Mouse (Mus musculus) brain, embryonic 14.5 days (tissue): ENCODE data around the gene Gng7.

Experiments
- CTCF ChIP-seq: fragments of 200-500 bp; IDR thresholded peaks from 2 replicates; pipeline ENCODE4 v1.5.1; 2012; ENCODE audit warnings: inconsistent platforms, mild to moderate bottlenecking, moderate library complexity, borderline replicate concordance; ENCODE audit not compliant: insufficient read depth, insufficient read length; ENCODE audit errors: extremely low read depth
- POLR2A ChIP-seq: fragments of 200-500 bp; IDR thresholded peaks from 2 replicates; pipeline ENCODE4 v1.6.1; 2012; ENCODE audit warnings: mild to moderate bottlenecking, inconsistent platforms, borderline replicate concordance; ENCODE audit not compliant: poor library complexity, insufficient read depth, insufficient read length, severe bottlenecking; ENCODE audit errors: extremely low read depth

GRCm38 (mm10) chr10:81057406-81058130, 42.8 kb upstream of the Gng7 start:
- TF ChIP-seq POLR2A, result no peak
- no peak for TF ChIP-seq CTCF
